Mouse (Mus musculus): ENCODE data around the gene Tep1.

DNA sequence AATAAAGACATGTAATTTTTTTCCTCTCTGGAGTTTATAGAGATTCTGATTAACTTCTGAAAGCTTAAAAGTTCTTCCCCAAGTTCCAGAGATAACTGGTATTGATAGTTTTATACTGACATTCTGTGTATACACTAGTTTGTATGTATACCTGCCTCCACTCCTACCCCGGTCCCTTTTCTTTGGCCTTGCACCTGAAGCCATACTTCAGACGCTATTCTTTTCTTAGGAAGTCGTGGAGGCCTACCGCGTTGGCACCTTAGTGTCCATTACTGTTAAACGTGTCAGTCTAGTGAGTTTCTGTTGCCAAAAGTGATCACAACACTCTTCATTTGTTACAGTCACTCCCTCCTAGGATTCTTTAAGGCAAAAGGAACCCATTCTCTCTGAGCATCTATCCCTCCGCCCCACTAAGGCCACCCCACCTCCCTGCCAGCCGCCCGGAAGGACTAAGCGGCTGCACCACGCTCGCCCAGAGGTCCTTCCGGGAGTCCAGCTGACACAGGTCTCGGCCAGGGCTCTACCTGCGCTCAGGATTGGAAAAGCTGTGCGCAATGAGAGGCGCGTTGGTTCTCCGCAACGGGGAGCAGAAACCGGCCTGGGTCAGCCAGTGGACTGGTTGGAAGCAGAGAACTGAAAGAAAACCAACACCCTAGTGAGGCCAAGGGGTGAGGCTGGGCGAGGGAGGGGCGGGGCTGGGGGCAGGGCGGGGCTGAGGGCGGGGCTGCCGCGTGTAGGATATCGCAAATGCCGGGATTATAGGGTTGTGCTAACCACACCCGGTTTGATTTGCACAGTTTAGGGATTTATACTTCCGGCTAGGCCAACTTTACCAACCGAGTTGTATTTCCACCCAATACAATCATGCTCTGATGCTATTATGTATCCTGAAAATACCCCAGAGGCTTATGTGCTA, at the start of gene Tep1:
- TF ChIP-seq POLR2A (IDR thresholded peaks at IDR 0.05; ENCODE audit: borderline replicate concordance, control insufficient read depth, low read depth, low read length), result peak; percentile 50; the same call in 1 of the 2 replicates
- TF ChIP-seq CTCF (IDR thresholded peaks at IDR 0.05; ENCODE audit: control insufficient read depth, insufficient read depth, low read length), result no peak
